Mouse (Mus musculus) ES-E14 (cell line): ENCODE data around the gene Olfr186.
"Not testable (repeated sequence)": the region's sequence is repeated elsewhere in the genome, so short reads cannot be mapped to it uniquely, and the experiment has no call there.

Experiments used
- MAFK ChIP-seq: IDR thresholded peaks from 2 replicates; pipeline ENCODE4 v1.6.1; 2014; ENCODE audit warnings: mild to moderate bottlenecking, low read depth, low read length, inconsistent platforms; ENCODE audit not compliant: insufficient read depth
- ZC3H11A ChIP-seq: IDR thresholded peaks from 2 replicates; pipeline ENCODE4 v1.6.1; 2012; ENCODE audit warnings: low read depth, mild to moderate bottlenecking, inconsistent platforms, low read length, borderline replicate concordance
- ZNF384 ChIP-seq: IDR thresholded peaks from 2 replicates; pipeline ENCODE4 v1.6.1; 2012; ENCODE audit warnings: low read depth, low read length, inconsistent platforms

GRCm38 (mm10) chr16:59062411-59062810 lies 32.3 kb upstream of the Olfr186 start:
- not testable (repeated sequence) for TF ChIP-seq ZNF384, MAFK, ZC3H11A
